Mouse (Mus musculus) stomach, postnatal 0 days (tissue): ENCODE results near the gene Dynll2.

Source experiments
- CTCF ChIP-seq: IDR thresholded peaks from 2 replicates; pipeline ENCODE4 v1.5.1; 2016; ENCODE audit warnings: antibody characterized with exemption, low read depth, mild to moderate bottlenecking, moderate library complexity
- EP300 ChIP-seq: optimal IDR thresholded peaks from 2 replicates; pipeline ENCODE3; 2016; ENCODE audit warnings: antibody characterized with exemption

DNA sequence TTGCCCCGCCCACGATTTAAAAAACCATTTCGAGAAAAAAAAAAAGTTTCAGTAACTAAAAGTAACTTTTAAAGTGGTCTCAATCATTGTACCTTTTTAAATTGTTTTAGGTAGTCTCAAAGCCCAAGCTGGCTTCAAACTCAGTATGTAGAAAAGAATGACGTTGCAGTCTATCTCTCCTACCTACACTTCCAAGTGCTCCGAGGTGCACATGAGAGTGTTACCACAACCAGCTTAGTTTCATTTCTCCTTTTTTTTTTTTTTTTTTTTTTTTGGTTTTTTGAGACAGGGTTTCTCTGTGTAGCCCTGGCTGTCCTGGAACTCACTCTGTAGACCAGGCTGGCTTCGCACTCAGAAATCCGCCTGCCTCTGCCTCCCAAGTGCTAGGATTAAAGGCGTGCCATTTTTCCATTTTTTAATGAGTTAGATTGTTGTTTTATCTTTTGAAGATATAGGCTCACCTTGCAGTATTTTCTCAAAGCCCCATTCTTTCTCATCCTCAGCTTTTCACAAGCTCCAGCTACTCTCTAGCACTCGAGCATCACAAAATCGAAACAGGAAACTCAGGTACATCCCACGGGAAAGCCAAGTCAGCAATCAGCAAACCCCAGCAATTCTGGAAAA is 25.4 kb upstream of the Dynll2 start:
- no peak for TF ChIP-seq EP300
- TF ChIP-seq CTCF: no peak
